Mouse (Mus musculus) lung, embryonic 16.5 days (tissue): ENCODE measurements around the gene Creb1. TPM values are rescaled to one million over a fixed set of nuclear protein-coding genes. Genes with fewer than 3 reads are reported as not detected.
A peak's percentile ranks its signal among the peaks of the same experiment; 100 is the strongest.

ENCODE experiments used
- ATAC-seq: fragments of 200-750 bp; cut with Nextera tagmentation; 2 replicates; pipeline ENCODE4 v1.8.0; 2017; ENCODE audit warnings: low read depth, mild to moderate bottlenecking, moderate library complexity
- H3K27ac ChIP-seq: fragments of 300-500 bp; sonication (generic); 2 replicates; pipeline ENCODE4 v1.5.1; 2014; ENCODE audit warnings: mild to moderate bottlenecking, control low read depth, low read length
- H3K27me3 ChIP-seq: fragments of 300-500 bp; sonication (generic); 2 replicates; pipeline ENCODE4 v1.6.1; 2014; ENCODE audit warnings: low read depth, low read length, mixed read lengths; ENCODE audit not compliant: control insufficient read depth, insufficient read depth
- H3K36me3 ChIP-seq: fragments of 300-500 bp; sonication (generic); 2 replicates; pipeline ENCODE4 v1.6.1; 2014; ENCODE audit warnings: low read length; ENCODE audit not compliant: control insufficient read depth, insufficient read depth
- H3K4me1 ChIP-seq: fragments of 300-500 bp; sonication (generic); replicated peaks from 2 replicates; pipeline ENCODE4 v1.6.1; 2014; ENCODE audit warnings: low read length, mixed read lengths; ENCODE audit not compliant: control insufficient read depth, insufficient read depth
- H3K4me2 ChIP-seq: fragments of 300-500 bp; sonication (generic); 2 replicates; pipeline ENCODE4 v1.6.1; 2014; ENCODE audit warnings: low read depth, low read length, control low read depth
- H3K4me3 ChIP-seq: fragments of 300-500 bp; sonication (generic); 2 replicates; pipeline ENCODE4 v1.5.1; 2014; ENCODE audit warnings: mild to moderate bottlenecking, low read length, control low read depth
- H3K9ac ChIP-seq: fragments of 300-500 bp; sonication (generic); 2 replicates; pipeline ENCODE4 v1.6.1; 2014; ENCODE audit warnings: low read length, control low read depth
- H3K9me3 ChIP-seq: fragments of 300-500 bp; sonication (generic); 2 replicates; pipeline ENCODE4 v1.6.1; 2016; ENCODE audit warnings: low read length; ENCODE audit not compliant: control insufficient read depth
- WGBS: fragments of 180-500 bp; shearing (Covaris S2); extraction: QIAGEN DNeasy Blood & Tissue Kit; methylation state at CpG from one replicate; pipeline ENCODE4 v1.1.7; 2014; 5-methylcytosine and 5-hydroxymethylcytosine counted together
- polyA plus RNA-seq: library from polyadenylated mRNA; unstranded; fragments of >200 nt; fragmentation: Nextera tagmentation; extraction: Ambion mirVana; gene quantifications from 2 replicates; pipeline ENCODE4 v1.2.1, GENCODE M21; 2015

The Creb1 gene
- 34.0 and 34.9 TPM in 2 replicates for polyA plus RNA-seq

- WGBS, result under 1% methylated on average over 70 of the region's 119 CpGs
- peak; percentile 98 for ATAC-seq
- Histone ChIP-seq H3K9ac (peak within 1 kb of the TSS; percentile 99), H3K36me3 (peaks cover 3% of the 10 kb centered on the region; the same call in 1 of the 2 replicates), H3K4me2 (peak within 1 kb of the TSS; percentile 75), H3K9me3 (no peaks in the 10 kb centered on the region), H3K27me3 (no peaks in the 10 kb centered on the region), H3K4me3 (peak within 1 kb of the TSS; percentile 95), H3K27ac (peak within 1 kb of the TSS; percentile 100), H3K4me1 (peaks cover 14% of the 10 kb centered on the region)
Observed at GRCm38 (mm10) chr1:64532589-64533470, at the start of gene Creb1. Creb1 (plus strand) TSS chr1:64532645.

GRCm38 (mm10) chr1:64488521-64489029, 43.9 kb upstream of the Creb1 start:
- H3K4me3 ChIP-seq, result no peak overlapping the region
- no peaks in the 10 kb centered on the region for H3K4me1 ChIP-seq
- H3K27me3 ChIP-seq, result no peaks in the 10 kb centered on the region
- 47% methylated on average over 4 of the region's 4 CpGs for WGBS
- no peak overlapping the region for H3K9ac ChIP-seq
- no peak overlapping the region for H3K4me2 ChIP-seq
- ATAC-seq, result no peak
- H3K36me3 ChIP-seq, result no peaks in the 10 kb centered on the region
- no peak overlapping the region for H3K27ac ChIP-seq
- H3K9me3 ChIP-seq, result no peaks in the 10 kb centered on the region

DNA sequence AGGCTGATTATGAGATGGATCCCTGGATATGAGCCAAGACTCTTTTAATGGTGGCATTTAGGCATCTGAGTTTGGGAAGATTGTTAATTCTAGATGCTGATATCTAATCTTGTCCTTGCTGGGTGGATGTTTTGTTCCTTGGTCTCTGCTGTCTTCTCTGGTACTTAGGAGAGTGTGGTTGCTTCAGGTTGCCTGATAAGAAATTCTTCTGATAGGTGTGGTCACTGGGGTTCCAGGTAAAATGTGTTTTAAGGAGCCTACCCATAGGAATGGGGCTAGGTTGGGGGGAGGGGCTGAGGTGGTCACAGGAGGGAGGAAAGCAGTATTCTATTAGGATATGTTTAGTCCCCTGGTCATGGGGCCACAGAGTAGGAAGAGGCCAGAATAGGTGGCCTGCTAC, 35.6 kb upstream of the Creb1 start:
- H3K4me2 ChIP-seq, result no peak overlapping the region
- no peaks in the 10 kb centered on the region for H3K36me3 ChIP-seq
- H3K9me3 ChIP-seq, result no peaks in the 10 kb centered on the region; the same call in 1 of the 2 replicates
- no peak overlapping the region for H3K4me3 ChIP-seq
- no peak for ATAC-seq
- no peak overlapping the region for H3K27ac ChIP-seq
- H3K4me1 ChIP-seq, result no peaks in the 10 kb centered on the region
- H3K9ac ChIP-seq, result no peak overlapping the region
- H3K27me3 ChIP-seq, result no peaks in the 10 kb centered on the region

GRCm38 (mm10) chr1:64501382-64502140, 30.9 kb upstream of the Creb1 start:
- no peak for ATAC-seq
- Histone ChIP-seq H3K4me2 (no peak overlapping the region), H3K9me3 (no peaks in the 10 kb centered on the region), H3K36me3 (no peaks in the 10 kb centered on the region), H3K27ac (no peak overlapping the region), H3K4me3 (no peak overlapping the region), H3K9ac (no peak overlapping the region), H3K27me3 (no peaks in the 10 kb centered on the region), H3K4me1 (no peaks in the 10 kb centered on the region)

GRCm38 (mm10) chr1:64508479-64509096, 23.9 kb upstream of the Creb1 start:
- no peak overlapping the region for H3K4me3 ChIP-seq
- no peaks in the 10 kb centered on the region for H3K27me3 ChIP-seq
- H3K9me3 ChIP-seq, result no peaks in the 10 kb centered on the region
- no peaks in the 10 kb centered on the region for H3K4me1 ChIP-seq
- WGBS, result 78% methylated on average over 7 of the region's 7 CpGs
- ATAC-seq, result no peak
- no peak overlapping the region for H3K4me2 ChIP-seq
- H3K9ac ChIP-seq, result no peak overlapping the region
- no peaks in the 10 kb centered on the region for H3K36me3 ChIP-seq
- no peak overlapping the region for H3K27ac ChIP-seq

GRCm38 (mm10) chr1:64509678-64510077, 22.8 kb upstream of the Creb1 start:
- Histone ChIP-seq H3K9ac (no peak overlapping the region), H3K4me1 (no peaks in the 10 kb centered on the region), H3K4me2 (no peak overlapping the region), H3K27me3 (no peaks in the 10 kb centered on the region), H3K9me3 (no peaks in the 10 kb centered on the region), H3K36me3 (no peaks in the 10 kb centered on the region), H3K4me3 (no peak overlapping the region), H3K27ac (no peak overlapping the region)
- 25% methylated on average over 1 of the region's 1 CpGs for WGBS
- no peak for ATAC-seq

DNA sequence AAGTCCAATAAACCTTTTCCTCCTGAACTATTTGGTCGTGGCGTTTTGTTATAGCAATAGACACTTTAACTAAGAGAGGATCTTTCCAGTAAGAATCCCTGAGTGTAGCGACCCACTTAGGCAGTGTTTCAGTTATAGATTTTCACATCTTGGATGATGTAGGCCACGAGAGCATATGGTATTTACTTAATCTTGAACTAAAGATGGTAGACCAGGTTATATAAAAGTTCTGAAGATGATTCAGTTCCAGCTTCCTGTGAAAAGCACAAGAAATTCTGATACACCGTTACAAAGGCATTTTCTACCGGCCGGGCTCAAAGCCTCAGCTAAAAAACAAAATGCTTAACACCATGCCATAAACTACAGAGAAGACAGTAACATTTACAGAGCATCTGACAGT, 18.3 kb upstream of the Creb1 start:
- H3K4me2 ChIP-seq, result no peak overlapping the region
- no peaks in the 10 kb centered on the region for H3K9me3 ChIP-seq
- no peak overlapping the region for H3K27ac ChIP-seq
- H3K4me3 ChIP-seq, result no peak overlapping the region
- no peaks in the 10 kb centered on the region for H3K27me3 ChIP-seq
- no peak for ATAC-seq
- 0 out of 2 replicates have a peak, but pooled peaks cover 2% of the 10 kb centered on the region for H3K4me1 ChIP-seq
- 82% methylated on average over 7 of the region's 7 CpGs for WGBS
- H3K9ac ChIP-seq, result no peak overlapping the region
- H3K36me3 ChIP-seq, result no peaks in the 10 kb centered on the region

DNA sequence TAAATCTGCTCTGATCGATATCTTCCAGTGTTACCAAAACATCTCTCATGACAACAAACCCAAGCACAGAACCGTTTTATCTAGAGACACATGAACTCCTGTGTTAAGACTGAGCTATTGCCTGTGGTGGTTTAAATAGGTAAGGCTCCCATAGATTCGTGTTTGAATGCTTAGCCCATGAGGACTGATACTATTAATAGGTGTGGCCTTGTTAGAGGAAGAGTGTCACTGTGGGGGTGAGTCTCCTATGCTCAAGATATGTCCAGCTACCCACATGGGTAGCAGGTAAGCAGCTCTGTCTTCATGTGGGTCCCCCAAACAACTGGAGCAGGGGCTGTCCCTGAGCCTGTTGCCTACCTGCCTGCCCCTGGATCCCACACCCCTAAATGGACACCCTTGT, 15.9 kb upstream of the Creb1 start:
- Histone ChIP-seq H3K9ac (no peak overlapping the region), H3K27ac (no peak overlapping the region), H3K9me3 (no peaks in the 10 kb centered on the region), H3K4me3 (no peak overlapping the region), H3K27me3 (no peaks in the 10 kb centered on the region), H3K36me3 (no peaks in the 10 kb centered on the region), H3K4me2 (no peak overlapping the region), H3K4me1 (peaks cover 2% of the 10 kb centered on the region)
- no peak for ATAC-seq
- WGBS, result 68% methylated on average over 3 of the region's 3 CpGs

- Histone ChIP-seq H3K36me3 (no peaks in the 10 kb centered on the region), H3K9me3 (no peaks in the 10 kb centered on the region), H3K27ac (no peak overlapping the region), H3K4me2 (no peak overlapping the region), H3K4me3 (no peak overlapping the region), H3K4me1 (peaks cover 7% of the 10 kb centered on the region), H3K27me3 (no peaks in the 10 kb centered on the region), H3K9ac (no peak overlapping the region)
- ATAC-seq, result no peak
- WGBS, result 69% methylated on average over 3 of the region's 3 CpGs
Observed at GRCm38 (mm10) chr1:64518480-64518879, 14.0 kb upstream of the Creb1 start.
